Mouse (Mus musculus) hindbrain, embryonic 13.5 days (tissue): ENCODE data around the gene Gm13030. TPM values are rescaled to one million over a fixed set of nuclear protein-coding genes. Genes with fewer than 3 reads are reported as not detected.
"Not testable (repeated sequence)": the region's sequence is repeated elsewhere in the genome, so short reads cannot be mapped to it uniquely, and the experiment has no call there.

ENCODE experiments used
- ATAC-seq: fragments of 200-750 bp; cut with Nextera tagmentation; 2 replicates; pipeline ENCODE4 v1.8.0; 2017; ENCODE audit warnings: moderate TSS enrichment; ENCODE audit not compliant: low FRiP score
- H3K27ac ChIP-seq: fragments of 300-500 bp; sonication (generic); 2 replicates; pipeline ENCODE4 v1.5.1; 2015; ENCODE audit warnings: inconsistent platforms, mild to moderate bottlenecking, moderate library complexity
- H3K27me3 ChIP-seq: fragments of 300-500 bp; sonication (generic); 2 replicates; pipeline ENCODE4 v1.6.1; 2015; ENCODE audit warnings: mild to moderate bottlenecking, inconsistent platforms
- H3K36me3 ChIP-seq: fragments of 300-500 bp; sonication (generic); 2 replicates; pipeline ENCODE4 v1.6.1; 2015; ENCODE audit warnings: mild to moderate bottlenecking, inconsistent platforms
- H3K4me1 ChIP-seq: fragments of 300-500 bp; sonication (generic); replicated peaks from 2 replicates; pipeline ENCODE4 v1.6.1; 2015; ENCODE audit warnings: inconsistent platforms
- H3K4me2 ChIP-seq: fragments of 300-500 bp; sonication (generic); 2 replicates; pipeline ENCODE4 v1.6.1; 2015; ENCODE audit warnings: inconsistent platforms, mild to moderate bottlenecking, moderate library complexity
- H3K4me3 ChIP-seq: fragments of 300-500 bp; sonication (generic); 2 replicates; pipeline ENCODE4 v1.5.1; 2015; ENCODE audit warnings: mild to moderate bottlenecking, inconsistent platforms
- H3K9ac ChIP-seq: fragments of 300-500 bp; sonication (generic); 2 replicates; pipeline ENCODE4 v1.6.1; 2015; ENCODE audit warnings: mild to moderate bottlenecking, inconsistent platforms
- H3K9me3 ChIP-seq: fragments of 300-500 bp; sonication (generic); 2 replicates; pipeline ENCODE4 v1.6.1; 2016; ENCODE audit warnings: inconsistent platforms
- WGBS: fragments of 180-500 bp; shearing (Covaris S2); methylation state at CpG from one replicate; pipeline ENCODE4 v1.1.7; 2015; 5-methylcytosine and 5-hydroxymethylcytosine counted together
- polyA plus RNA-seq: library from polyadenylated mRNA; unstranded; fragments of >200 nt; fragmentation: Nextera tagmentation; extraction: Ambion mirVana; gene quantifications from 2 replicates; pipeline ENCODE4 v1.2.1, GENCODE M21; 2015

Gene Gm13030
- polyA plus RNA-seq, 1 experiment from 2014 or later: not detected

- H3K27ac ChIP-seq: no peak overlapping the region
- no peak for ATAC-seq
- H3K9me3 ChIP-seq: no peaks in the 10 kb centered on the region
- H3K4me2 ChIP-seq: no peak overlapping the region
- H3K4me1 ChIP-seq: peaks cover 9% of the 10 kb centered on the region
- H3K36me3 ChIP-seq: no peaks in the 10 kb centered on the region
- 0 out of 2 replicates have a peak, but pooled peaks cover 9% of the 10 kb centered on the region for H3K27me3 ChIP-seq
- H3K4me3 ChIP-seq: no peak overlapping the region
- 16% methylated on average over 6 of the region's 6 CpGs for WGBS
- no peak overlapping the region for H3K9ac ChIP-seq
These were observed 10.5 kb upstream of the Gm13030 start for GRCm38 (mm10) chr4:138884261-138884660.

DNA sequence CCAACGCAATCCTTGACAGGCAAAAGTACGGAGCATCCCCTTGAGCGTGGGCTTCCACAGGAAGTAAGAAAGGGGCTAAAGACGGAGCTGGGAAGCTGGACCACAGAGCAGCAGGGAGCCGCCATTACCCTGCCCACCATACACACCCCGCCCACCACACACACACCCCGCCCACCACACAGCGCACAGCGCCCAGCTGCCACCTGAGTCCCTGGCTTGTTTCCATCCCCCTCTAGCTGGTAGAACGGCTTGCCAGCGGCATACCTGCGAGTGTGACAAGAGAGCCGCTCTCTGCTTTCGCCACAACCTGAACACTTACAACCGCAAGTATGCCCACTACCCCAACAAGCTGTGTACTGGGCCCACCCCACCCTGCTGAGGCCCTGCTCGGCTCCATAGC lies 8.4 kb upstream of the Gm13030 start:
- no peak for ATAC-seq
- no peaks in the 10 kb centered on the region for H3K9me3 ChIP-seq
- peak overlapping the region; percentile 43; the same call in 1 of the 2 replicates for H3K9ac ChIP-seq
- WGBS: 12% methylated on average over 16 of the region's 16 CpGs
- 0 out of 2 replicates have a peak, but pooled peaks cover 9% of the 10 kb centered on the region for H3K27me3 ChIP-seq
- H3K27ac ChIP-seq: no peak overlapping the region
- H3K4me3 ChIP-seq: no peak overlapping the region
- peaks cover 13% of the 10 kb centered on the region for H3K4me1 ChIP-seq
- H3K4me2 ChIP-seq: peak overlapping the region; percentile 35
- no peaks in the 10 kb centered on the region for H3K36me3 ChIP-seq

- WGBS: 88% methylated on average over 7 of the region's 7 CpGs
These were observed 7.2 kb upstream of the Gm13030 start for GRCm38 (mm10) chr4:138880811-138881584.

GRCm38 (mm10) chr4:138879808-138880207 lies 6.0 kb upstream of the Gm13030 start:
- H3K4me2 ChIP-seq: no peak overlapping the region
- 0 out of 2 replicates have a peak, but pooled peaks cover 9% of the 10 kb centered on the region for H3K27me3 ChIP-seq
- no peak overlapping the region for H3K9ac ChIP-seq
- 91% methylated on average over 11 of the region's 11 CpGs for WGBS
- no peaks in the 10 kb centered on the region for H3K36me3 ChIP-seq
- no peak overlapping the region for H3K4me3 ChIP-seq
- H3K9me3 ChIP-seq: no peaks in the 10 kb centered on the region
- ATAC-seq: no peak
- no peak overlapping the region for H3K27ac ChIP-seq
- H3K4me1 ChIP-seq: peaks cover 13% of the 10 kb centered on the region

More at GRCm38 (mm10) chr4:138880811-138881584, 7.2 kb upstream of the Gm13030 start:
- Histone ChIP-seq H3K36me3 (no peaks in the 10 kb centered on the region), H3K4me2 (no peak overlapping the region), H3K27me3 (0 out of 2 replicates have a peak, but pooled peaks cover 9% of the 10 kb centered on the region), H3K9me3 (no peaks in the 10 kb centered on the region), H3K4me3 (no peak overlapping the region), H3K27ac (no peak overlapping the region), H3K4me1 (peaks cover 13% of the 10 kb centered on the region), H3K9ac (no peak overlapping the region)
- ATAC-seq: no peak

- no peak overlapping the region for H3K9ac ChIP-seq
- H3K9me3 ChIP-seq: no peaks in the 10 kb centered on the region
- H3K4me3 ChIP-seq: no peak overlapping the region
- H3K36me3 ChIP-seq: no peaks in the 10 kb centered on the region
- H3K4me1 ChIP-seq: peaks cover 13% of the 10 kb centered on the region
- H3K27me3 ChIP-seq: 0 out of 2 replicates have a peak, but pooled peaks cover 9% of the 10 kb centered on the region
- no peak overlapping the region for H3K4me2 ChIP-seq
- ATAC-seq: no peak
- no peak overlapping the region for H3K27ac ChIP-seq
- 78% methylated on average over 8 of the region's 8 CpGs for WGBS
These were observed 5.0 kb upstream of the Gm13030 start for GRCm38 (mm10) chr4:138878783-138879182.

GRCm38 (mm10) chr4:138877731-138878130 lies 4.0 kb upstream of the Gm13030 start, which contains the start of gene Pla2g2e:
TSS of gene Pla2g2e (plus strand) at chr4:138877942.
- Histone ChIP-seq H3K9ac (no peak within 1 kb of the TSS), H3K4me1 (peaks cover 13% of the 10 kb centered on the region), H3K4me3 (no peak within 1 kb of the TSS), H3K27ac (no peak within 1 kb of the TSS), H3K27me3 (0 out of 2 replicates have a peak, but pooled peaks cover 4% of the 10 kb centered on the region), H3K9me3 (no peaks in the 10 kb centered on the region), H3K4me2 (no peak within 1 kb of the TSS), H3K36me3 (no peaks in the 10 kb centered on the region)
- 89% methylated on average over 4 of the region's 4 CpGs for WGBS
- ATAC-seq: no peak

GRCm38 (mm10) chr4:138875986-138876385 lies 2.2 kb upstream of the Gm13030 start:
- 0 out of 2 replicates have a peak, but pooled peaks cover 3% of the 10 kb centered on the region for H3K27me3 ChIP-seq
- ATAC-seq: no peak
- H3K4me3 ChIP-seq: no peak overlapping the region
- H3K9me3 ChIP-seq: no peaks in the 10 kb centered on the region; the same call in 1 of the 2 replicates
- no peak overlapping the region for H3K4me2 ChIP-seq
- 0 out of 2 replicates have a peak, but pooled peaks cover 4% of the 10 kb centered on the region for H3K4me1 ChIP-seq
- H3K27ac ChIP-seq: no peak overlapping the region
- WGBS: 94% methylated on average over 2 of the region's 2 CpGs
- no peak overlapping the region for H3K9ac ChIP-seq
- no peaks in the 10 kb centered on the region for H3K36me3 ChIP-seq

DNA sequence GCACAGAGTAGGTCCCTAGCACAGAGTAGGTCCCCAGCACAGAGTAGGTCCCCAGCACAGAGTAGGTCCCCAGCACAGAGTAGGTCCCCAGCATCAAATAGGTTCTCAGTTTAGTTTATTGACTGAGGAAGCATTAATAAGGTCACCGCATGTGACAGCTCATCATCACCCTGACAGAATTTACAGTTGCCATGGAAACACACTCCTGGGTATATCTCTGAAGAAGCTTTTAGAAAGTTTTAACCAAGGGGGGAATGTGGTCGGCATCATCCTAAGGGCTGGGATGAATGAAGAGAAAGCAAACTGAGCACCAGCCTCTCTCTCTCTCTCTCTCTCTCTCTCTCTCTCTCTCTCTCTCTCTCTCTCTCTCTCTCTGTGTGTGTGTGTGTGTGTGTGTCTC lies 1.5 kb upstream of the Gm13030 start:
- H3K9me3 ChIP-seq, H3K4me2 ChIP-seq, H3K9ac ChIP-seq, H3K4me3 ChIP-seq, H3K4me1 ChIP-seq, ATAC-seq, H3K27ac ChIP-seq, H3K27me3 ChIP-seq, H3K36me3 ChIP-seq: not testable (repeated sequence)
- 90% methylated on average over 2 of the region's 2 CpGs for WGBS

DNA sequence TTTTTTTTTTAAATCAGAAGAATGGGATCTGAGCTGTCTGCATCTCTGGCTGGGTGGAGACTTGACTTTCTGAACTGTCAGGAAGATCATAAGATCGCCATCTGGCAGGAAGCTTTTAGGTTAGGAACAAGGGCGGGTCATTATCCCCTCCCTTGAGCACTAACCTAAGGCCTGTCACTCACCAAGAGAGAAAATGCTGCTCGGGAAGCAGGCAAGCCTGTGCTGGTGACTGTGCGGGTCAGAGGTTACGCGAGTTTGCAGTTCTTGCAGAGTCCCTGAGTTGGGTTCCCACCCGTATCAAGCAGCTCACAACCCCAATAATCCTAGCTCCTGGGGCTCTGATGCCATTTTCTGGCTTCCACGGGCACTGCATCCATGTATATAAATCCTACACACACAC lies 5.1 kb downstream of the Gm13030 start:
- 50% methylated on average over 8 of the region's 8 CpGs for WGBS
- Histone ChIP-seq H3K4me1 (no peaks in the 10 kb centered on the region), H3K27me3 (0 out of 2 replicates have a peak, but pooled peaks cover 4% of the 10 kb centered on the region), H3K9me3 (no peaks in the 10 kb centered on the region; the same call in 1 of the 2 replicates), H3K9ac (no peak overlapping the region), H3K4me2 (no peak overlapping the region), H3K4me3 (no peak overlapping the region), H3K36me3 (no peaks in the 10 kb centered on the region), H3K27ac (no peak overlapping the region)
- ATAC-seq: no peak

- Histone ChIP-seq H3K27me3 (0 out of 2 replicates have a peak, but pooled peaks cover 4% of the 10 kb centered on the region), H3K9ac (no peak overlapping the region), H3K9me3 (no peaks in the 10 kb centered on the region; the same call in 1 of the 2 replicates), H3K4me1 (no peaks in the 10 kb centered on the region), H3K4me3 (no peak overlapping the region), H3K4me2 (no peak overlapping the region), H3K36me3 (no peaks in the 10 kb centered on the region), H3K27ac (no peak overlapping the region)
- ATAC-seq: no peak
- 14% methylated on average over 7 of the region's 7 CpGs for WGBS
These were observed 7.4 kb downstream of the Gm13030 start for GRCm38 (mm10) chr4:138866413-138866812.

DNA sequence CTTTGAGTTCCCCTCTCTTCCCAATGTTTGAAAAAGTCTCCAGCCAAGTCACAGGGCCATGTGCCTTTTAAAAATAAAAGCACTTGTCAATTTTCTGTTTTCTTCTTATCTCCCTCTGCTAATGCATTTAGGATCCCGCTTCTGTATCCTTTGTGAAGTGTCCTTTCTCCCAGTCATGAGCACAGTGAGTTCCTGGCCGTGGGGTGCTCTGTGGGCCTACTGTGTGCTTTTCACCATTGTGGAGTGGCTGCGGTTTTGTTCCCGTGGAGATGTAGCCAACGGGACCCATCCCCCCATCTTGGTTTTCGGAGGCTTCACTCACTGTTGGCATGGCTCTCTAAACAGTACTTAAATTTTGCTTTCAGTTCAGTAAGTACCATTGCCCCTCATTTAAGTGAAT lies 7.8 kb downstream of the Gm13030 start:
- Histone ChIP-seq H3K27ac (no peak overlapping the region), H3K4me1 (no peaks in the 10 kb centered on the region), H3K9ac (no peak overlapping the region), H3K4me3 (no peak overlapping the region), H3K27me3 (0 out of 2 replicates have a peak, but pooled peaks cover 4% of the 10 kb centered on the region), H3K9me3 (no peaks in the 10 kb centered on the region; the same call in 1 of the 2 replicates), H3K4me2 (no peak overlapping the region), H3K36me3 (no peaks in the 10 kb centered on the region)
- 68% methylated on average over 6 of the region's 6 CpGs for WGBS
- ATAC-seq: no peak

- ATAC-seq: no peak
- Histone ChIP-seq H3K4me2 (no peak overlapping the region), H3K9me3 (no peaks in the 10 kb centered on the region), H3K4me3 (no peak overlapping the region), H3K36me3 (no peaks in the 10 kb centered on the region), H3K27me3 (0 out of 2 replicates have a peak, but pooled peaks cover 4% of the 10 kb centered on the region), H3K4me1 (no peaks in the 10 kb centered on the region), H3K9ac (no peak overlapping the region), H3K27ac (no peak overlapping the region)
- WGBS: 75% methylated on average over 5 of the region's 5 CpGs
These were observed 8.7 kb downstream of the Gm13030 start for GRCm38 (mm10) chr4:138865092-138865491.
